Mouse (Mus musculus) 416B (cell line): ENCODE data around the gene Gemin7.

Source experiments
- DNase-seq: peaks from one replicate; pipeline ENCODE4 v3.0.0; 2011; ENCODE audit warnings: low read depth

Gene Gemin7

DNA sequence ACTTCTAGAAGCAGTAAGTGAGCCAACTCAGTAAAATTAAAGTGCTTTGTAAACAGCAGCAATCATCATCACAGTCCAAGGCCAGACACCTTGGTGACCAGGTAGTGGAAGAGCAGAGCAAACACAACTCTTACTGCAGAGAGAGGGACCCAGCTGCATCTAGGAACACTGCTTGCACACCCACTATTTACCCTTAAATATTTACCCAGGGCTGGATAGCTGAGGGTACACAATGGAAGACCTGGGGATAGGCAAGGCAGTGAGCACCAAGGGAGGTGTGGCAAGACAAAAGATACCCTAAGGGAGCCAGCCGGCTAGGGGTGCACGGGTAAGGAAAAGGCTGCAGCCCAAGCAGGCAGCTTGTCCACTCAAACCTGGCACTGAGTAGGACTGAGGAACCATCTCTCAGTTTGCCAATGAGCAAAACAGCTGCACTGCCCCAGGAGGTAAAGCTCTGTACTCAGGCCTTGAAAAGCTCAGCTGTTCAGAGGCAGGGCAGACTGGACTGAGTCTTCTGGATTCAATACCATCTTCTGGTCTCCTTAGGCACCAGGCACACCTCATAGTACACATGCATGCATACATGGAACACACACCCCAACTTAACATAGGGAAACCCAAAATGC, 29.9 kb downstream of the Gemin7 start:
- no peak for DNase-seq

- no peak for DNase-seq
These were observed 31.4 kb downstream of the Gemin7 start for GRCm38 (mm10) chr7:19546007-19546406.

- DNase-seq = peak; percentile 33
These were observed 33.8 kb downstream of the Gemin7 start for GRCm38 (mm10) chr7:19543584-19543983.

DNA sequence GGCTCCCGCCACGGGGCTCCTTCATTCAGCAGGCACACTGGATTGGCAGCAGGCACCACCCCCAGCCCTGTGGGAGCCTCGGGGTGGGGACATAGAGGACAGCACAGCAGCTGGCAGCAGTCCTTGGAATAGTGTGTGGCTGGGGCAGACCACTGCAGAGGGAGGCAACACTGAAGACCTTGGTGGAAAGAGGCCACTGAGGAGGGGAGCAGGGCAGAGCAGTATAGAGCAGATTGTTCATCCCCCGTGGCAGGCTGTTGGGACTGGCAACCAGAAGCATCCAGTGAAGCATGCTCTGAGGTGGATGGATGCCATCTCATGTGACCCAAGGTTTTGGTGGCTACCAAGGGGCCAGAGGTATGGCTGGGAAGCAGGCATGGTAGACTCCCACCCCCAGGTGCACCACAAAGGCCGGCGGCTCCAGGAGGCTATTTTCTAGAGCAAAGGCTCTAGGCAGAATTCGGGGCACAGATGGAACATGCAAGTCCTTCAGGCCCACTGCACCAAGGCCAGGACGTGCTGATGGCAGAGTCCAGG, 35.2 kb downstream of the Gemin7 start:
- no peak for DNase-seq

DNA sequence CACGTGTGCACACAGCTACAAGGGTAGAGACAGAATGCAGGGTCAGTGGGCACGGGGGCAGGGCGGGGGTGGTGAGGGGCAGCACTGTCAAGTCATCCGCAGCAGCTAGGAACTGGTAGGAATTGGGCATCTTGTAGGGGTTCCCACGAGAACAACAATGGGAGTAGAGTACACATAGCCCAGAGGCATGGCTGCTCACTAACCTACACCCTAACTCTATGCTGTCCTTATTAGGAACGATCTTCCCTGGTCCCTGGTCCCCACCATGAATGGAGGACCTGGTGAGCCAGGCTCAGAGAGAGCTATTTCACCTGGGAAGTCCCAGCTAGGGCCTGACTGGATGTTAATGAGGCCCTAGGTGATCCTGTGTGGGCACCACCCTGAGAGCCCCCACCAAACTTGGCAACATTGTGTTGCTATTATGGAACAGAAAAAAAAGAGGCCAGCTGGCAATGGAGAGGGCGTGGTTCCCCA, 35.7 kb downstream of the Gemin7 start:
- DNase-seq = no peak

DNA sequence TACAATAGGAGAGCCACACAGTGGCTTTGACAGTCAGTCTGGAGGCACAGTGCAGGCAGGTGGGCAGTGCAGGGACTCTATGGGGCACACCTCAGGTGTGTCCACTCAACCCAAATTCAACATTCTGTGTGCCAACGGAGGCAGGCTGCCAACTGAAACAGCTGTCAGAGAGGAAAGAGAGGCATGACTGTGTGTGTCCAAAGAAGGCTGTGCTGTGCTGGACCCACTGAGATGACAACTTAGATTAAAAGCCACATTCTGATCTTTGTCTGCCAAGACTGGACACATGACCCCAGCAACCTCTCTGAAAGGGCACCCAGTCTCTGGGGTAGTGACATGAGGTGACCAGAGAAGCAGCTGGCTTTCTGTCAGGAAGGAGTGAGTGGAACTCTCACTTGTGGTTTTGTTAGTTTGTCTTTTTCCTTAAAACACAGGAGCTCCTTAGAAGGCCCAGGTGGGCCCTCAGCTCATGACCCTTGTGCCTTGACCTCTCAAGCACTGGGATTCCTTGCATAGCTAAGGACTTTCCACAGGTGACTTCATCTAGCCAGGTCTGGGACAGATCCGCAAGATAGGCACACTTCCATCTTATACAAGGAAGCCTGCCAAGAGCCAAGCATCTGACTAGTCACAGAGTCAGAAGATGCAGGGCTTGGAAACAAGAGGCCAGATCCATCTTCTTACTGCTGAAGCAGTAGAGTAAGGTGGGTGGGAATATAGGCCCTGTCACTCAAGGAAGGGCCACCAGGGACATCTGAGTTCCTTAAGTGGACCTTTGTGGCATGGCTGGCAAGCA, 36.4 kb downstream of the Gemin7 start:
- peak; percentile 73 for DNase-seq

GRCm38 (mm10) chr7:19534676-19535075, 42.7 kb downstream of the Gemin7 start:
- DNase-seq = no peak

DNA sequence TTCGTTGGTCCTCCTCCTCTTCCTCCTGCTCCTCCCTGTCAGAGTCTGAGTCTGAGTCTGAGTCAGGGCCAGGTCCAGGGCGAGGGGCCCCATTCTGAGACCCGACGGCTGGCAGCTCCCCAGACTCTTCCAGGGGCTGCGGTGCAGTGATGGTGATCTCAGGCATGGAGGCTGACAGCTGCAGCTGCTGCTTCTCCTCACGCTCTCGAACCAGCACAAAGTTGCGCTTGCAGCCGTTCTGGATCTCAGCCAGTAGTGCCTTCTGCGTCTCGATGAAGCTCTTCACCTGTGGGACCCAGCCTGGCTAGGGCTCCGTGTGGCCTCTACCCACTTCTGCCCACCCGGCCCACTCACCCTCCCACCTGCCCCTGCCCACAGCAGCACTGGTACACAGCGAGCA, 45.2 kb downstream of the Gemin7 start:
- DNase-seq = no peak

GRCm38 (mm10) chr7:19531077-19531476, 46.3 kb downstream of the Gemin7 start:
- DNase-seq = peak; percentile 41

DNA sequence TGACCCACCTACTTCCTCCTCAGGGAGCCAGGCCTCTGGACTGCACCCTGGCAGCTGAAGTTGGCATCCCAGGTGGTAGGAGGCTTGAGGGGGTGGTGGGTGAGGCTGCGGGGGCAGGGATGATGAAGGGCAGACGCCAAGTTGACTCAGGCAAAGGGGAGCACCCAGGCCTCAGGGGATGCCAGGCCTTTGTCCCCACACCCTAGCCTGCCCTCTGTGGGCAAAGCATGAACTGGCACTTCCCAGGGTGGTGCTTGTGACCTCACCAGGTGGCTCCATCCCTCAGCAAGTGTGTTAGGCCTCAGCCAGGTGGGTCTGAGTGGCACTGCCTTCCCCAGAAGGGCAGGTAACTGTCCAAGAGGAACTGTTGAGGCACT, 52.3 kb downstream of the Gemin7 start:
- no peak for DNase-seq

GRCm38 (mm10) chr7:19524420-19525104, 52.8 kb downstream of the Gemin7 start:
- DNase-seq = no peak

DNA sequence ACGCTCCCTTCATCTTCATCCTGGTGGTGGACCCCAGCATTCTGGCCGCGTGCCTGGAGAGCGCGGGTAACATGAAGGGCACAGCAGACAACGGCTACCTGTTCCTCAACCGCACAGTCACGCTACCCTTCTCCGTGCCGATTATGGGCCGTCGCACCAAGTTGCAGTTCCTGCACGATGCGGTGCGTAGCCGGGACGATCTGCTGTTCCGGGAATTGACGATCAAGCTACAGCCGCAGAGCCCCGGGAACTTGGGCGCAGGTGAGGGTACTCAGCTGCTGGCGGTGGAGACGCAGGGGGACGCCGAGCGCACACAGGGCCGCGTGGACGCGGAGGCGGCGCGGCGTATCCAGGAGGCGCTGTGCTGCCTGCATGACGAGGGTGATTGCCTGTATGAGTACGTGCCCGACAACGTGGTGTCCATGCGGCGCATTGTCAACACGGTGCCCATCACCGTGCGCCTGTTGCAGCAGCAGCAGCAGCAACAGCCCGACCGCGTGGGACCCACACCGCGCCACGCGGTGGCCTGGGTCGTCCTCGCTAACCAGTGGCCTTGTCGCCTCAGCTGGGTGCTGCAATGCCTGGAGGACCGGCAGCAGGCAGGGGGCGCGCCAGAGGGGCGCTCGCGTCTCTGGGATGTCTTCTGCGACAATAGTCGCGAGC, 53.5 kb downstream of the Gemin7 start:
- no peak for DNase-seq

- no peak for DNase-seq
These were observed 54.2 kb downstream of the Gemin7 start for GRCm38 (mm10) chr7:19523017-19523756.

- no peak for DNase-seq
These were observed 57.4 kb downstream of the Gemin7 start for GRCm38 (mm10) chr7:19520032-19520431.

GRCm38 (mm10) chr7:19517652-19518365, 59.6 kb downstream of the Gemin7 start, which contains the start of gene Nkpd1:
TSS of gene Nkpd1 (plus strand) at chr7:19517838.
- DNase-seq = no peak
